Mouse (Mus musculus) limb, embryonic 14.5 days (tissue): ENCODE results near the gene Krtap10-4. TPM values are rescaled to one million over a fixed set of nuclear protein-coding genes. Genes with fewer than 3 reads are reported as not detected.
A peak's percentile ranks its signal among the peaks of the same experiment; 100 is the strongest.
"Not testable (repeated sequence)": the region's sequence is repeated elsewhere in the genome, so short reads cannot be mapped to it uniquely, and the experiment has no call there.

ENCODE experiments used
- ATAC-seq: fragments of 200-750 bp; cut with Nextera tagmentation; 2 replicates; pipeline ENCODE4 v1.8.0; 2017; ENCODE audit warnings: low read depth, moderate number of reproducible peaks, moderate TSS enrichment; ENCODE audit not compliant: low FRiP score
- DNase-seq: peaks from one replicate; pipeline ENCODE4 v3.0.0-alpha.2; 2015; ENCODE audit warnings: low spot score
- H3K27ac ChIP-seq: fragments of 300-500 bp; sonication (generic); replicated peaks from 2 replicates; pipeline ENCODE4 v1.5.1; 2014; ENCODE audit warnings: low read depth, mild to moderate bottlenecking, low read length, moderate library complexity, mixed read lengths
- H3K27me3 ChIP-seq: fragments of 300-500 bp; sonication (generic); 2 replicates; pipeline ENCODE4 v1.6.1; 2014; ENCODE audit warnings: low read length, mixed read lengths; ENCODE audit not compliant: control insufficient read depth, insufficient read depth
- H3K36me3 ChIP-seq: fragments of 300-500 bp; sonication (generic); 2 replicates; pipeline ENCODE4 v1.6.1; 2014; ENCODE audit warnings: mild to moderate bottlenecking, low read length, moderate library complexity, mixed read lengths; ENCODE audit not compliant: control insufficient read depth, insufficient read depth
- H3K4me1 ChIP-seq: fragments of 300-500 bp; sonication (generic); 2 replicates; pipeline ENCODE4 v1.6.1; 2014; ENCODE audit warnings: antibody characterized with exemption, low read length, mixed read lengths; ENCODE audit not compliant: control insufficient read depth, insufficient read depth
- H3K4me2 ChIP-seq: fragments of 300-500 bp; sonication (generic); replicated peaks from 2 replicates; pipeline ENCODE4 v1.6.1; 2014; ENCODE audit warnings: low read depth, mild to moderate bottlenecking, low read length, moderate library complexity; ENCODE audit not compliant: severe bottlenecking
- H3K4me3 ChIP-seq: fragments of 300-500 bp; sonication (generic); replicated peaks from 2 replicates; pipeline ENCODE4 v1.5.1; 2014; ENCODE audit warnings: low read length
- H3K9ac ChIP-seq: fragments of 300-500 bp; sonication (generic); 2 replicates; pipeline ENCODE4 v1.6.1; 2014; ENCODE audit warnings: mild to moderate bottlenecking, low read depth, low read length, moderate library complexity; ENCODE audit not compliant: severe bottlenecking
- H3K9me3 ChIP-seq: fragments of 300-500 bp; sonication (generic); 2 replicates; pipeline ENCODE4 v1.6.1; 2016; ENCODE audit warnings: low read length; ENCODE audit not compliant: control insufficient read depth
- POLR2A ChIP-seq: fragments of 200-500 bp; IDR thresholded peaks from 2 replicates; pipeline ENCODE4 v1.8.0; 2012; ENCODE audit warnings: inconsistent platforms, mild to moderate bottlenecking, moderate library complexity, borderline replicate concordance; ENCODE audit not compliant: insufficient read depth, insufficient read length; ENCODE audit errors: extremely low read depth
- WGBS: fragments of 180-500 bp; shearing (Covaris S2); extraction: QIAGEN DNeasy Blood & Tissue Kit; methylation state at CpG from one replicate; pipeline ENCODE4 v1.1.7; 2014; 5-methylcytosine and 5-hydroxymethylcytosine counted together
- polyA plus RNA-seq, 2 experiments: library from polyadenylated mRNA; depleted of rRNA in 1 of 2; stranded (reverse) in 1 of 2; unstranded in 1 of 2; fragments of >200 nt; fragmentation: Nextera tagmentation in 1 of 2; extraction: Ambion mirVana in 1 of 2; gene quantifications; 2 replicates each; pipeline versions ENCODE4 v1.2.1 to v1.2.3; 2012 to 2014

Krtap10-4 gene
- polyA plus RNA-seq, 2 experiments, result not detected

- no peaks in the 10 kb centered on the region for H3K9me3 ChIP-seq
- ATAC-seq (peak; percentile 73), DNase-seq (no peak)
- peaks cover 6% of the 10 kb centered on the region; the same call in 1 of the 2 replicates for H3K4me1 ChIP-seq
- H3K27ac ChIP-seq, result no peak within 1 kb of the TSS
- no peak for TF ChIP-seq POLR2A
- no peak within 1 kb of the TSS for H3K4me2 ChIP-seq
- WGBS, result 39% methylated on average over 8 of the region's 8 CpGs
- H3K4me3 ChIP-seq, result no peak within 1 kb of the TSS
- no peaks in the 10 kb centered on the region for H3K27me3 ChIP-seq
- H3K36me3 ChIP-seq, result no peaks in the 10 kb centered on the region
- no peak within 1 kb of the TSS for H3K9ac ChIP-seq
Measured at GRCm38 (mm10) chr10:77798921-77799508, 27.9 kb downstream of the Krtap10-4 start, which contains the start of gene Gm19668. TSS of gene Gm19668 (minus strand) at chr10:77799133.

GRCm38 (mm10) chr10:77798164-77798920 lies 28.6 kb downstream of the Krtap10-4 start:
- not testable (repeated sequence) for H3K4me2 ChIP-seq, DNase-seq, H3K27ac ChIP-seq, H3K27me3 ChIP-seq, ATAC-seq, H3K4me1 ChIP-seq, H3K4me3 ChIP-seq, H3K9ac ChIP-seq, H3K9me3 ChIP-seq, H3K36me3 ChIP-seq
- WGBS, result 53% methylated on average over 2 of the region's 3 CpGs

GRCm38 (mm10) chr10:77797677-77798076 lies 29.2 kb downstream of the Krtap10-4 start:
- Histone ChIP-seq H3K4me2 (no peak overlapping the region), H3K4me3 (no peak overlapping the region), H3K9ac (no peak overlapping the region), H3K4me1 (peaks cover 6% of the 10 kb centered on the region; the same call in 1 of the 2 replicates), H3K27ac (no peak overlapping the region), H3K9me3 (no peaks in the 10 kb centered on the region), H3K27me3 (no peaks in the 10 kb centered on the region), H3K36me3 (no peaks in the 10 kb centered on the region)
- no peak for DNase-seq
- ATAC-seq, result no peak
- 12% methylated on average over 3 of the region's 3 CpGs for WGBS
- TF ChIP-seq POLR2A, result no peak

- 54% methylated on average over 2 of the region's 2 CpGs for WGBS
Measured at GRCm38 (mm10) chr10:77794976-77795375, 31.9 kb downstream of the Krtap10-4 start, which contains the start of gene Gm9639. TSS of gene Gm9639 (minus strand) at chr10:77795076.

GRCm38 (mm10) chr10:77788621-77789020 lies 38.3 kb downstream of the Krtap10-4 start:
- no peaks in the 10 kb centered on the region for H3K9me3 ChIP-seq
- DNase-seq (no peak), ATAC-seq (no peak)
- no peaks in the 10 kb centered on the region for H3K27me3 ChIP-seq
- no peaks in the 10 kb centered on the region for H3K4me1 ChIP-seq
- H3K27ac ChIP-seq, result no peak overlapping the region
- H3K9ac ChIP-seq, result no peak overlapping the region
- H3K4me2 ChIP-seq, result no peak overlapping the region
- 69% methylated on average over 2 of the region's 2 CpGs for whole genome bisulfite sequencing
- H3K4me3 ChIP-seq, result no peak overlapping the region
- H3K36me3 ChIP-seq, result no peaks in the 10 kb centered on the region
- TF ChIP-seq POLR2A, result no peak

More at GRCm38 (mm10) chr10:77794976-77795375, 31.9 kb downstream of the Krtap10-4 start, which contains the start of gene Gm9639:
- Histone ChIP-seq H3K27me3 (no peaks in the 10 kb centered on the region), H3K9me3 (no peaks in the 10 kb centered on the region), H3K4me3 (no peak within 1 kb of the TSS), H3K27ac (no peak within 1 kb of the TSS), H3K4me2 (no peak within 1 kb of the TSS), H3K4me1 (peaks cover 6% of the 10 kb centered on the region; the same call in 1 of the 2 replicates), H3K36me3 (no peaks in the 10 kb centered on the region), H3K9ac (no peak within 1 kb of the TSS)
- DNase-seq, result no peak
- ATAC-seq, result no peak
- no peak for TF ChIP-seq POLR2A

- not testable (repeated sequence) for H3K4me2 ChIP-seq, H3K36me3 ChIP-seq, H3K9me3 ChIP-seq, ATAC-seq, H3K9ac ChIP-seq, H3K4me1 ChIP-seq, H3K27ac ChIP-seq, H3K27me3 ChIP-seq, DNase-seq, H3K4me3 ChIP-seq
- no CpG with 5 or more reads among the region's 1 CpGs for WGBS
Measured at GRCm38 (mm10) chr10:77787876-77788275, 39.0 kb downstream of the Krtap10-4 start, which contains the start of gene Gm7137. TSS of gene Gm7137 (minus strand) at chr10:77788200.

- H3K4me1 ChIP-seq, H3K4me3 ChIP-seq, H3K9ac ChIP-seq, H3K36me3 ChIP-seq, H3K4me2 ChIP-seq, ATAC-seq, H3K27ac ChIP-seq, DNase-seq, H3K27me3 ChIP-seq, H3K9me3 ChIP-seq: not testable (repeated sequence)
- 100% methylated on average over 1 of the region's 3 CpGs for WGBS
Measured at GRCm38 (mm10) chr10:77783396-77783795, 43.5 kb downstream of the Krtap10-4 start.
